Mouse (Mus musculus) midbrain, embryonic 12.5 days (tissue): ENCODE results near the gene Smc3. TPM values are rescaled to one million over a fixed set of nuclear protein-coding genes. Genes with fewer than 3 reads are reported as not detected.
A peak's percentile ranks its signal among the peaks of the same experiment; 100 is the strongest.

ENCODE experiments used
- ATAC-seq: fragments of 200-750 bp; cut with Nextera tagmentation; 2 replicates; pipeline ENCODE4 v1.8.0; 2017; ENCODE audit warnings: low read depth, moderate TSS enrichment, moderate library complexity; ENCODE audit not compliant: low FRiP score
- H3K27ac ChIP-seq: fragments of 300-500 bp; sonication (generic); replicated peaks from 2 replicates; pipeline ENCODE4 v1.5.1; 2016; ENCODE audit warnings: mild to moderate bottlenecking
- H3K27me3 ChIP-seq: fragments of 300-500 bp; sonication (generic); 2 replicates; pipeline ENCODE4 v1.6.1; 2016; ENCODE audit warnings: mild to moderate bottlenecking
- H3K36me3 ChIP-seq: fragments of 300-500 bp; sonication (generic); 2 replicates; pipeline ENCODE4 v1.6.1; 2016
- H3K4me1 ChIP-seq: fragments of 300-500 bp; sonication (generic); 2 replicates; pipeline ENCODE4 v1.6.1; 2016
- H3K4me2 ChIP-seq: fragments of 300-500 bp; sonication (generic); replicated peaks from 2 replicates; pipeline ENCODE4 v1.6.1; 2016; ENCODE audit warnings: mild to moderate bottlenecking, moderate library complexity
- H3K4me3 ChIP-seq: fragments of 300-500 bp; sonication (generic); 2 replicates; pipeline ENCODE4 v1.5.1; 2016; ENCODE audit warnings: mild to moderate bottlenecking
- H3K9ac ChIP-seq: fragments of 300-500 bp; sonication (generic); replicated peaks from 2 replicates; pipeline ENCODE4 v1.6.1; 2016; ENCODE audit warnings: mild to moderate bottlenecking, moderate library complexity
- H3K9me3 ChIP-seq: fragments of 300-500 bp; sonication (generic); 2 replicates; pipeline ENCODE4 v1.6.1; 2016; ENCODE audit warnings: mild to moderate bottlenecking
- WGBS: fragments of 180-500 bp; shearing (Covaris S2); methylation state at CpG from one replicate; pipeline ENCODE4 v1.1.7; 2016; 5-methylcytosine and 5-hydroxymethylcytosine counted together
- polyA plus RNA-seq: library from polyadenylated mRNA; unstranded; fragments of >200 nt; fragmentation: Nextera tagmentation; extraction: Ambion mirVana; gene quantifications from 2 replicates; pipeline ENCODE4 v1.2.1, GENCODE M21; 2016

Smc3 gene
- polyA plus RNA-seq, 1 experiment from 2014 or later = 80.7 TPM

GRCm38 (mm10) chr19:53567864-53568263 is 32.3 kb upstream of the Smc3 start:
- H3K9ac ChIP-seq = no peak overlapping the region
- WGBS = 12% methylated on average over 10 of the region's 11 CpGs
- H3K4me3 ChIP-seq = no peak overlapping the region
- no peak overlapping the region for H3K27ac ChIP-seq
- no peaks in the 10 kb centered on the region for H3K36me3 ChIP-seq
- peaks cover 5% of the 10 kb centered on the region; the same call in 1 of the 2 replicates for H3K4me1 ChIP-seq
- no peaks in the 10 kb centered on the region for H3K9me3 ChIP-seq
- H3K27me3 ChIP-seq = no peaks in the 10 kb centered on the region
- H3K4me2 ChIP-seq = peak overlapping the region; percentile 37
- peak; percentile 23; the same call in 1 of the 2 replicates for ATAC-seq

GRCm38 (mm10) chr19:53568553-53568952 is 31.6 kb upstream of the Smc3 start:
- 85% methylated on average over 3 of the region's 3 CpGs for WGBS
- H3K27ac ChIP-seq = no peak overlapping the region

GRCm38 (mm10) chr19:53571056-53571455 is 29.1 kb upstream of the Smc3 start:
- no peaks in the 10 kb centered on the region for H3K9me3 ChIP-seq
- no peak overlapping the region for H3K4me2 ChIP-seq
- H3K4me1 ChIP-seq = peaks cover 5% of the 10 kb centered on the region; the same call in 1 of the 2 replicates
- ATAC-seq = no peak
- 93% methylated on average over 4 of the region's 4 CpGs for WGBS
- no peak overlapping the region for H3K4me3 ChIP-seq
- H3K9ac ChIP-seq = no peak overlapping the region
- no peaks in the 10 kb centered on the region for H3K36me3 ChIP-seq
- H3K27me3 ChIP-seq = no peaks in the 10 kb centered on the region
- H3K27ac ChIP-seq = no peak overlapping the region

More at GRCm38 (mm10) chr19:53568553-53568952, 31.6 kb upstream of the Smc3 start:
- Histone ChIP-seq H3K4me3 (no peak overlapping the region), H3K9ac (no peak overlapping the region), H3K4me1 (peaks cover 5% of the 10 kb centered on the region; the same call in 1 of the 2 replicates), H3K36me3 (no peaks in the 10 kb centered on the region), H3K4me2 (no peak overlapping the region), H3K9me3 (no peaks in the 10 kb centered on the region), H3K27me3 (no peaks in the 10 kb centered on the region)
- no peak for ATAC-seq

GRCm38 (mm10) chr19:53571501-53572428 is 28.4 kb upstream of the Smc3 start:
- Histone ChIP-seq H3K9ac (no peak overlapping the region), H3K4me3 (no peak overlapping the region), H3K27me3 (no peaks in the 10 kb centered on the region), H3K4me1 (peaks cover 5% of the 10 kb centered on the region; the same call in 1 of the 2 replicates), H3K36me3 (no peaks in the 10 kb centered on the region), H3K9me3 (no peaks in the 10 kb centered on the region), H3K4me2 (no peak overlapping the region), H3K27ac (no peak overlapping the region)
- WGBS = 82% methylated on average over 18 of the region's 18 CpGs
- ATAC-seq = no peak

GRCm38 (mm10) chr19:53572607-53573006 is 27.6 kb upstream of the Smc3 start:
- Histone ChIP-seq H3K4me1 (peaks cover 5% of the 10 kb centered on the region; the same call in 1 of the 2 replicates), H3K27ac (no peak overlapping the region), H3K4me3 (no peak overlapping the region), H3K9ac (no peak overlapping the region), H3K36me3 (no peaks in the 10 kb centered on the region), H3K9me3 (no peaks in the 10 kb centered on the region), H3K27me3 (no peaks in the 10 kb centered on the region), H3K4me2 (no peak overlapping the region)
- ATAC-seq = no peak
- 87% methylated on average over 12 of the region's 12 CpGs for WGBS

GRCm38 (mm10) chr19:53573151-53573550 is 27.0 kb upstream of the Smc3 start:
- Histone ChIP-seq H3K4me2 (no peak overlapping the region), H3K9ac (no peak overlapping the region), H3K4me1 (0 out of 2 replicates have a peak, but pooled peaks cover under 1% of the 10 kb centered on the region), H3K4me3 (no peak overlapping the region), H3K36me3 (no peaks in the 10 kb centered on the region), H3K27ac (no peak overlapping the region), H3K27me3 (no peaks in the 10 kb centered on the region), H3K9me3 (no peaks in the 10 kb centered on the region)
- no peak for ATAC-seq
- 88% methylated on average over 3 of the region's 3 CpGs for WGBS

- no peaks in the 10 kb centered on the region for H3K36me3 ChIP-seq
- no peaks in the 10 kb centered on the region for H3K9me3 ChIP-seq
- WGBS = 46% methylated on average over 8 of the region's 8 CpGs
- H3K9ac ChIP-seq = no peak overlapping the region
- H3K4me1 ChIP-seq = no peaks in the 10 kb centered on the region
- H3K27ac ChIP-seq = no peak overlapping the region
- no peaks in the 10 kb centered on the region for H3K27me3 ChIP-seq
- ATAC-seq = no peak
- H3K4me2 ChIP-seq = no peak overlapping the region
- H3K4me3 ChIP-seq = no peak overlapping the region
Observed at GRCm38 (mm10) chr19:53574131-53574530, 26.1 kb upstream of the Smc3 start.

GRCm38 (mm10) chr19:53574546-53574945 is 25.7 kb upstream of the Smc3 start:
- H3K4me1 ChIP-seq = no peaks in the 10 kb centered on the region
- no peak overlapping the region for H3K9ac ChIP-seq
- no peak overlapping the region for H3K27ac ChIP-seq
- H3K4me2 ChIP-seq = no peak overlapping the region
- 86% methylated on average over 7 of the region's 7 CpGs for WGBS
- H3K27me3 ChIP-seq = no peaks in the 10 kb centered on the region
- ATAC-seq = no peak
- no peaks in the 10 kb centered on the region for H3K9me3 ChIP-seq
- no peaks in the 10 kb centered on the region for H3K36me3 ChIP-seq
- H3K4me3 ChIP-seq = no peak overlapping the region

GRCm38 (mm10) chr19:53575296-53576010 is 24.7 kb upstream of the Smc3 start:
- no peaks in the 10 kb centered on the region for H3K4me1 ChIP-seq
- no peaks in the 10 kb centered on the region for H3K9me3 ChIP-seq
- no peak overlapping the region for H3K4me2 ChIP-seq
- no peak overlapping the region for H3K27ac ChIP-seq
- no peak overlapping the region for H3K4me3 ChIP-seq
- no peak for ATAC-seq
- no peak overlapping the region for H3K9ac ChIP-seq
- H3K27me3 ChIP-seq = no peaks in the 10 kb centered on the region
- no peaks in the 10 kb centered on the region for H3K36me3 ChIP-seq
- WGBS = 79% methylated on average over 4 of the region's 4 CpGs

- ATAC-seq = no peak
- Histone ChIP-seq H3K9ac (no peak overlapping the region), H3K27me3 (no peaks in the 10 kb centered on the region), H3K4me3 (no peak overlapping the region), H3K36me3 (no peaks in the 10 kb centered on the region), H3K9me3 (no peaks in the 10 kb centered on the region), H3K27ac (no peak overlapping the region), H3K4me1 (no peaks in the 10 kb centered on the region), H3K4me2 (no peak overlapping the region)
- WGBS = 88% methylated on average over 7 of the region's 7 CpGs
Observed at GRCm38 (mm10) chr19:53576061-53576460, 24.1 kb upstream of the Smc3 start.

- Histone ChIP-seq H3K27ac (no peak overlapping the region), H3K4me3 (no peak overlapping the region), H3K27me3 (no peaks in the 10 kb centered on the region), H3K9ac (no peak overlapping the region), H3K4me1 (no peaks in the 10 kb centered on the region), H3K9me3 (no peaks in the 10 kb centered on the region), H3K36me3 (no peaks in the 10 kb centered on the region), H3K4me2 (no peak overlapping the region)
- WGBS = 34% methylated on average over 11 of the region's 11 CpGs
- no peak for ATAC-seq
Observed at GRCm38 (mm10) chr19:53577025-53577800, 23.0 kb upstream of the Smc3 start.
